Mouse (Mus musculus): ENCODE results near the gene Txndc8. TPM values are rescaled to one million over a fixed set of nuclear protein-coding genes. Genes with fewer than 3 reads are reported as not detected.

Txndc8 gene
- polyA plus RNA-seq, 1 experiment, result not detected

DNA sequence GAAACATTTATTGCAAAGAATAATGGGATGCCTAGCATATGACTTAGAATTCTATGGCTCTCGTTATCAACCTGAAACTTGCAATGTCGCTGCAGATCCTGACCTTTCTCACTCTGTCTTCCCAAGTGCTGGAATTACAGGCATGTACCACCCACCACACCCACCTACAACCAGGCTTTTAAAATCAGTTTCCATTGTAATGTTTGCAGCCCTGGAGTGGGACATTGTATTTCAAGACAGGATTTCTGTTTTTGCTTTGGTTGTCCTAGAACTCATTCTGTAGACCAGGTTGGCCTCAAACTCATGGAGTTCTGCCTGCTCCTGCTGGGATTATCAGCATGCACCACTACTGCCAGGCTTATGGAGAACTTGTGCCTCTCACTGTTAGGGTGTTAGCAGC is 66.0 kb downstream of the Txndc8 start:
- H3K27me3 ChIP-seq (ENCODE audit: control insufficient read depth, insufficient read depth, low read length), result no peaks in the 10 kb centered on the region
- WGBS, result 92% methylated on average over 2 of the region's 2 CpGs
- H3K36me3 ChIP-seq (ENCODE audit: control insufficient read depth, insufficient read depth, low read length), result peaks cover 33% of the 10 kb centered on the region
- TF ChIP-seq POLR2A (IDR thresholded peaks at IDR 0.05; ENCODE audit: control insufficient read depth, extremely low read depth, insufficient read depth, low read length, poor library complexity) (no peak), CTCF (IDR thresholded peaks at IDR 0.05; ENCODE audit: borderline replicate concordance, control insufficient read depth, extremely low read depth, insufficient read depth, low read length, poor library complexity) (no peak)
- no peaks in the 10 kb centered on the region for H3K4me1 ChIP-seq (replicated peaks; ENCODE audit: control insufficient read depth, insufficient read depth, low read length)
- no peak overlapping the region for H3K27ac ChIP-seq (ENCODE audit: control insufficient read depth, insufficient read depth, low read length)
- no peak overlapping the region for H3K4me3 ChIP-seq (ENCODE audit: control insufficient read depth, insufficient read depth, low read length)
- no peak for DNase-seq

DNA sequence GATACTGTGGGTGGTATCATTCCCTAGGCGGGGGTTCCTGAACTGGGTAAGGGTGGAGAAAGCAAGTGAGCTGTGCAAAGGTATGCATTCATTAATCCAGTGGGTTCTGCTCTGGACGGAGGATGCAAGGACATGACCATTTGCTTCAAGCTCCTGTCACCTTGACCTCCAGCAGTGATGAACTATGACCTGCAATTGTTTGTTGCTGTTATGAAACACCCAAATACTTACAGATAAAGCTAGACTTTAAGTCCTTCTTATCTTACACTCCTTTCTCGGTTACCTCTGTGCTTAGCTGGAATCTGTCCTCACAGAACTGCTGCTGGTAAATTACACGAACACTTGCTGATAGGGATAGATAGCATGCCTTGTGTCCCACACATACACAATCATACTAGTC is 68.3 kb downstream of the Txndc8 start:
- Histone ChIP-seq H3K4me3 (ENCODE audit: control insufficient read depth, insufficient read depth, low read length) (no peak overlapping the region), H3K4me1 (replicated peaks; ENCODE audit: control insufficient read depth, insufficient read depth, low read length) (no peaks in the 10 kb centered on the region), H3K27me3 (ENCODE audit: control insufficient read depth, insufficient read depth, low read length) (no peaks in the 10 kb centered on the region), H3K27ac (ENCODE audit: control insufficient read depth, insufficient read depth, low read length) (no peak overlapping the region), H3K36me3 (ENCODE audit: control insufficient read depth, insufficient read depth, low read length) (peaks cover 25% of the 10 kb centered on the region)
- WGBS, result 97% methylated on average over 4 of the region's 4 CpGs
- no peak for DNase-seq
- no peak for TF ChIP-seq POLR2A (IDR thresholded peaks at IDR 0.05; ENCODE audit: control insufficient read depth, extremely low read depth, insufficient read depth, low read length, poor library complexity)

DNA sequence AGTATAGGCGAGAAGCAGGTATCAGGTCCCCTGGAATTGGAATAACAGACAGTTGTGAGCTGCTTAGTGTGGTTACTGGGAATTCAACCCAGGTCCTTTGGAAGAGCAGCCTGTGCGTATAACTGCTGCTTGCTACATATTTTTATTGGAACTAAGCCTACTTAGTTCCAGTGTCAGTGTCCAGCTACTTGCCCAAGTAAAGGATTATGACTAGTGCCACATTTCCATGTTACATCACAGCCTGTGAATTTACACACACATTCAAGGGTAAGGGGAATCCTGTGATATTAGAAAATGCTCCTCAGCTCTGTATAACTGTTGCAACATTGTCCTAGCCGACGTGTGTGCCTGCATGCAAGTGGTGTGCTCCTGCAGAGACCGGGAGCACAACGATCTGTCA is 71.6 kb downstream of the Txndc8 start:
- no peak overlapping the region for H3K27ac ChIP-seq (ENCODE audit: control insufficient read depth, insufficient read depth, low read length)
- H3K36me3 ChIP-seq (ENCODE audit: control insufficient read depth, insufficient read depth, low read length), result no peaks in the 10 kb centered on the region
- WGBS, result 94% methylated on average over 6 of the region's 6 CpGs
- TF ChIP-seq CTCF (IDR thresholded peaks at IDR 0.05; ENCODE audit: borderline replicate concordance, control insufficient read depth, extremely low read depth, insufficient read depth, low read length, poor library complexity) (no peak), POLR2A (IDR thresholded peaks at IDR 0.05; ENCODE audit: control insufficient read depth, extremely low read depth, insufficient read depth, low read length, poor library complexity) (no peak)
- no peaks in the 10 kb centered on the region for H3K4me1 ChIP-seq (replicated peaks; ENCODE audit: control insufficient read depth, insufficient read depth, low read length)
- no peak overlapping the region for H3K4me3 ChIP-seq (ENCODE audit: control insufficient read depth, insufficient read depth, low read length)
- no peaks in the 10 kb centered on the region for H3K27me3 ChIP-seq (ENCODE audit: control insufficient read depth, insufficient read depth, low read length)
- no peak for DNase-seq

DNA sequence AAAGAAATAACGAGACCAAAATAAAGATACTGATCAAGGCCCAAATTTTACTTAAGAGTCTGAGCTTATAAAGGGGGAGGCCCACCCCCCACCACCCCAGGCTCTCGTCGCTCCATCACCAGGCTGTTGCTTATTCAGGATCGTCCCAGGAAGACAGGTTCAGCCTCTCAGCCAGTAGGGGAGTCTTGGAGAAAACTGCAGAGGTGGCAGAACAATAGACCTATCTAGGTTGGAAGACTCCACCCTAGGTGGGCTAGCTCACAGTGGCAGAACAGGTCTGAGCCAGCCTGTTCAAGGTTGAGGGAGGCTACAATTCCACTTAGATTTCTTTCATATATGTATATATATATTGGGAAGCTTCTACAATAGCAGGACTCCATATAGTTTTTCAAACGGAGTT is 74.7 kb downstream of the Txndc8 start:
- Histone ChIP-seq H3K27ac (ENCODE audit: control insufficient read depth, insufficient read depth, low read length) (no peak overlapping the region), H3K27me3 (ENCODE audit: control insufficient read depth, insufficient read depth, low read length) (no peaks in the 10 kb centered on the region), H3K36me3 (ENCODE audit: control insufficient read depth, insufficient read depth, low read length) (no peaks in the 10 kb centered on the region), H3K4me3 (ENCODE audit: control insufficient read depth, insufficient read depth, low read length) (no peak overlapping the region), H3K4me1 (replicated peaks; ENCODE audit: control insufficient read depth, insufficient read depth, low read length) (no peaks in the 10 kb centered on the region)
- TF ChIP-seq POLR2A (IDR thresholded peaks at IDR 0.05; ENCODE audit: control insufficient read depth, extremely low read depth, insufficient read depth, low read length, poor library complexity) (no peak), CTCF (IDR thresholded peaks at IDR 0.05; ENCODE audit: borderline replicate concordance, control insufficient read depth, extremely low read depth, insufficient read depth, low read length, poor library complexity) (no peak)
- WGBS, result 87% methylated on average over 5 of the region's 5 CpGs
- DNase-seq, result no peak

Other genes with a start within 250 kb of the Txndc8 start
- 0.14 and 0.26 TPM in 2 replicates for gene D630039A03Rik, start 92.8 kb downstream of the Txndc8 start, polyA plus RNA-seq (2012; rRNA removed)
- gene Txn1, start 52.7 kb downstream of the Txndc8 start, polyA plus RNA-seq (2012; rRNA removed), result 195 and 214 TPM in 2 replicates
- 1.4 and 1.5 TPM in 2 replicates for gene Svep1, start 197.7 kb upstream of the Txndc8 start, polyA plus RNA-seq (2012; rRNA removed)